Mouse (Mus musculus): Measurements from ENCODE around the gene Metrnl. TPM values are rescaled to one million over a fixed set of nuclear protein-coding genes. Genes with fewer than 3 reads are reported as not detected.
A peak's percentile ranks its signal among the peaks of the same experiment; 100 is the strongest.
"Not testable (repeated sequence)": the region's sequence is repeated elsewhere in the genome, so short reads cannot be mapped to it uniquely, and the experiment has no call there.

Gene Metrnl
- polyA plus RNA-seq, 1 experiment from 2014 or later, result 29.4 TPM

GRCm38 (mm10) chr11:121658151-121658550 lies 43.2 kb upstream of the Metrnl start:
- Histone ChIP-seq H3K4me2 (ENCODE audit: low read length) (no peak overlapping the region), H3K4me1 (replicated peaks; ENCODE audit: control insufficient read depth, insufficient read depth, low read length) (no peaks in the 10 kb centered on the region), H3K4me3 (ENCODE audit: low read depth, low read length) (no peak overlapping the region), H3K36me3 (ENCODE audit: control insufficient read depth, insufficient read depth, low read length) (no peaks in the 10 kb centered on the region), H3K27me3 (replicated peaks; ENCODE audit: control insufficient read depth, insufficient read depth, low read length) (no peaks in the 10 kb centered on the region), H3K9me3 (ENCODE audit: control insufficient read depth, low read length) (no peaks in the 10 kb centered on the region), H3K27ac (ENCODE audit: low read depth) (no peak overlapping the region), H3K9ac (ENCODE audit: low read length) (no peak overlapping the region)
- DNase-seq (ENCODE audit: low spot score) (no peak), ATAC-seq (replicated peaks; ENCODE audit: low FRiP score, low TSS enrichment, low read depth) (no peak)
- 34% methylated on average over 1 of the region's 1 CpGs for WGBS

GRCm38 (mm10) chr11:121660604-121661003 lies 40.7 kb upstream of the Metrnl start:
- H3K27ac ChIP-seq (ENCODE audit: low read depth); H3K9ac ChIP-seq (ENCODE audit: low read length); H3K4me1 ChIP-seq (replicated peaks; ENCODE audit: control insufficient read depth, insufficient read depth, low read length); H3K9me3 ChIP-seq (ENCODE audit: control insufficient read depth, low read length); H3K4me2 ChIP-seq (ENCODE audit: low read length); H3K27me3 ChIP-seq (replicated peaks; ENCODE audit: control insufficient read depth, insufficient read depth, low read length); ATAC-seq (replicated peaks; ENCODE audit: low FRiP score, low TSS enrichment, low read depth); H3K4me3 ChIP-seq (ENCODE audit: low read depth, low read length): not testable (repeated sequence)
- WGBS, result 90% methylated on average over 2 of the region's 2 CpGs
- DNase-seq (ENCODE audit: low spot score), result peak; percentile 25
- H3K36me3 ChIP-seq (ENCODE audit: control insufficient read depth, insufficient read depth, low read length), result peaks cover 10% of the 10 kb centered on the region; the same call in 1 of the 2 replicates

GRCm38 (mm10) chr11:121661116-121661515 lies 40.2 kb upstream of the Metrnl start:
- H3K9me3 ChIP-seq (ENCODE audit: control insufficient read depth, low read length), result no peaks in the 10 kb centered on the region

GRCm38 (mm10) chr11:121667541-121667940 lies 33.8 kb upstream of the Metrnl start:
- Histone ChIP-seq H3K9me3 (ENCODE audit: control insufficient read depth, low read length) (no peaks in the 10 kb centered on the region), H3K4me3 (ENCODE audit: low read depth, low read length) (no peak overlapping the region), H3K36me3 (ENCODE audit: control insufficient read depth, insufficient read depth, low read length) (peaks cover 20% of the 10 kb centered on the region; the same call in 1 of the 2 replicates), H3K4me2 (ENCODE audit: low read length) (no peak overlapping the region), H3K9ac (ENCODE audit: low read length) (no peak overlapping the region), H3K27me3 (replicated peaks; ENCODE audit: control insufficient read depth, insufficient read depth, low read length) (no peaks in the 10 kb centered on the region), H3K4me1 (replicated peaks; ENCODE audit: control insufficient read depth, insufficient read depth, low read length) (peaks cover 7% of the 10 kb centered on the region; the same call in 1 of the 2 replicates), H3K27ac (ENCODE audit: low read depth) (no peak overlapping the region)
- ATAC-seq (replicated peaks; ENCODE audit: low FRiP score, low TSS enrichment, low read depth), result no peak
- WGBS, result 92% methylated on average over 4 of the region's 4 CpGs
- DNase-seq (ENCODE audit: low spot score), result no peak

More at GRCm38 (mm10) chr11:121661116-121661515, 40.2 kb upstream of the Metrnl start:
- H3K9ac ChIP-seq (ENCODE audit: low read length), result no peak overlapping the region
- no peak overlapping the region for H3K4me3 ChIP-seq (ENCODE audit: low read depth, low read length)
- H3K27ac ChIP-seq (ENCODE audit: low read depth), result no peak overlapping the region
- WGBS, result 80% methylated on average over 2 of the region's 2 CpGs
- H3K36me3 ChIP-seq (ENCODE audit: control insufficient read depth, insufficient read depth, low read length), result peaks cover 10% of the 10 kb centered on the region; the same call in 1 of the 2 replicates
- peak; percentile 33 for DNase-seq (ENCODE audit: low spot score)
- no peak overlapping the region for H3K4me2 ChIP-seq (ENCODE audit: low read length)
- ATAC-seq (replicated peaks; ENCODE audit: low FRiP score, low TSS enrichment, low read depth), result no peak
- H3K27me3 ChIP-seq (replicated peaks; ENCODE audit: control insufficient read depth, insufficient read depth, low read length), result no peaks in the 10 kb centered on the region
- no peaks in the 10 kb centered on the region for H3K4me1 ChIP-seq (replicated peaks; ENCODE audit: control insufficient read depth, insufficient read depth, low read length)

GRCm38 (mm10) chr11:121668776-121669175 lies 32.6 kb upstream of the Metrnl start:
- no peaks in the 10 kb centered on the region for H3K9me3 ChIP-seq (ENCODE audit: control insufficient read depth, low read length)
- H3K27me3 ChIP-seq (replicated peaks; ENCODE audit: control insufficient read depth, insufficient read depth, low read length), result no peaks in the 10 kb centered on the region
- ATAC-seq (replicated peaks; ENCODE audit: low FRiP score, low TSS enrichment, low read depth) (no peak), DNase-seq (ENCODE audit: low spot score) (no peak)
- H3K4me2 ChIP-seq (ENCODE audit: low read length), result no peak overlapping the region
- peaks cover 7% of the 10 kb centered on the region; the same call in 1 of the 2 replicates for H3K4me1 ChIP-seq (replicated peaks; ENCODE audit: control insufficient read depth, insufficient read depth, low read length)
- 91% methylated on average over 5 of the region's 5 CpGs for WGBS
- no peak overlapping the region for H3K4me3 ChIP-seq (ENCODE audit: low read depth, low read length)
- no peak overlapping the region for H3K27ac ChIP-seq (ENCODE audit: low read depth)
- H3K36me3 ChIP-seq (ENCODE audit: control insufficient read depth, insufficient read depth, low read length), result peaks cover 20% of the 10 kb centered on the region; the same call in 1 of the 2 replicates
- no peak overlapping the region for H3K9ac ChIP-seq (ENCODE audit: low read length)

GRCm38 (mm10) chr11:121670926-121671325 lies 30.4 kb upstream of the Metrnl start:
- H3K4me1 ChIP-seq (replicated peaks; ENCODE audit: control insufficient read depth, insufficient read depth, low read length), result peaks cover 7% of the 10 kb centered on the region; the same call in 1 of the 2 replicates
- H3K9me3 ChIP-seq (ENCODE audit: control insufficient read depth, low read length), result no peaks in the 10 kb centered on the region
- DNase-seq (ENCODE audit: low spot score) (peak; percentile 4), ATAC-seq (replicated peaks; ENCODE audit: low FRiP score, low TSS enrichment, low read depth) (no peak)
- H3K27ac ChIP-seq (ENCODE audit: low read depth), result no peak overlapping the region
- WGBS, result 86% methylated on average over 5 of the region's 5 CpGs
- H3K4me3 ChIP-seq (ENCODE audit: low read depth, low read length), result no peak overlapping the region
- no peak overlapping the region for H3K9ac ChIP-seq (ENCODE audit: low read length)
- H3K4me2 ChIP-seq (ENCODE audit: low read length), result no peak overlapping the region
- peaks cover 9% of the 10 kb centered on the region; the same call in 1 of the 2 replicates for H3K36me3 ChIP-seq (ENCODE audit: control insufficient read depth, insufficient read depth, low read length)
- no peaks in the 10 kb centered on the region for H3K27me3 ChIP-seq (replicated peaks; ENCODE audit: control insufficient read depth, insufficient read depth, low read length)

- peak; percentile 65 for ATAC-seq (replicated peaks; ENCODE audit: low FRiP score, low TSS enrichment, low read depth)
- 2% methylated on average over 22 of the region's 22 CpGs for WGBS
Observed at GRCm38 (mm10) chr11:121672312-121672989, 28.9 kb upstream of the Metrnl start.

GRCm38 (mm10) chr11:121672990-121673572 lies 28.3 kb upstream of the Metrnl start, which contains the start of gene B3gntl1:
Gene B3gntl1 (minus strand): TSS chr11:121673153.
- WGBS, result 2% methylated on average over 46 of the region's 46 CpGs
- Histone ChIP-seq H3K4me3 (ENCODE audit: low read depth, low read length) (peak within 1 kb of the TSS; percentile 76), H3K27ac (ENCODE audit: low read depth) (peak within 1 kb of the TSS; percentile 94), H3K36me3 (ENCODE audit: control insufficient read depth, insufficient read depth, low read length) (peaks cover 4% of the 10 kb centered on the region; the same call in 1 of the 2 replicates), H3K4me1 (replicated peaks; ENCODE audit: control insufficient read depth, insufficient read depth, low read length) (peaks cover 7% of the 10 kb centered on the region; the same call in 1 of the 2 replicates), H3K4me2 (ENCODE audit: low read length) (peak within 1 kb of the TSS; percentile 77), H3K9me3 (ENCODE audit: control insufficient read depth, low read length) (no peaks in the 10 kb centered on the region), H3K27me3 (replicated peaks; ENCODE audit: control insufficient read depth, insufficient read depth, low read length) (no peaks in the 10 kb centered on the region), H3K9ac (ENCODE audit: low read length) (peak within 1 kb of the TSS; percentile 69)
- ATAC-seq (replicated peaks; ENCODE audit: low FRiP score, low TSS enrichment, low read depth) (peak; percentile 100), DNase-seq (ENCODE audit: low spot score) (peak; percentile 100)

More at GRCm38 (mm10) chr11:121672312-121672989, 28.9 kb upstream of the Metrnl start:
- peak overlapping the region; percentile 77 for H3K4me2 ChIP-seq (ENCODE audit: low read length)
- peak overlapping the region; percentile 76 for H3K4me3 ChIP-seq (ENCODE audit: low read depth, low read length)
- H3K27ac ChIP-seq (ENCODE audit: low read depth), result peak overlapping the region; percentile 94
- H3K9ac ChIP-seq (ENCODE audit: low read length), result peak overlapping the region; percentile 69
- no peaks in the 10 kb centered on the region for H3K9me3 ChIP-seq (ENCODE audit: control insufficient read depth, low read length)
- no peaks in the 10 kb centered on the region for H3K27me3 ChIP-seq (replicated peaks; ENCODE audit: control insufficient read depth, insufficient read depth, low read length)
- H3K36me3 ChIP-seq (ENCODE audit: control insufficient read depth, insufficient read depth, low read length), result peaks cover 6% of the 10 kb centered on the region; the same call in 1 of the 2 replicates
- DNase-seq (ENCODE audit: low spot score), result no peak
- peaks cover 7% of the 10 kb centered on the region; the same call in 1 of the 2 replicates for H3K4me1 ChIP-seq (replicated peaks; ENCODE audit: control insufficient read depth, insufficient read depth, low read length)

Measured in intestine, embryonic 14.5 days (tissue).